Mouse (Mus musculus) kidney, adult 9 months (tissue): ENCODE results near the gene Pklr.
A peak's percentile ranks its signal among the peaks of the same experiment; 100 is the strongest.
"Not testable (repeated sequence)": the region's sequence is repeated elsewhere in the genome, so short reads cannot be mapped to it uniquely, and the experiment has no call there.

Source experiments
- DNase-seq: peaks from one replicate; pipeline ENCODE4 v3.0.0; 2022

Gene Pklr

GRCm38 (mm10) chr3:89125981-89126380, 10.0 kb upstream of the Pklr start:
- no peak for DNase-seq

- no peak for DNase-seq
Measured at GRCm38 (mm10) chr3:89129908-89130307, 6.0 kb upstream of the Pklr start.

GRCm38 (mm10) chr3:89131816-89132215, 4.1 kb upstream of the Pklr start:
- DNase-seq: no peak

DNA sequence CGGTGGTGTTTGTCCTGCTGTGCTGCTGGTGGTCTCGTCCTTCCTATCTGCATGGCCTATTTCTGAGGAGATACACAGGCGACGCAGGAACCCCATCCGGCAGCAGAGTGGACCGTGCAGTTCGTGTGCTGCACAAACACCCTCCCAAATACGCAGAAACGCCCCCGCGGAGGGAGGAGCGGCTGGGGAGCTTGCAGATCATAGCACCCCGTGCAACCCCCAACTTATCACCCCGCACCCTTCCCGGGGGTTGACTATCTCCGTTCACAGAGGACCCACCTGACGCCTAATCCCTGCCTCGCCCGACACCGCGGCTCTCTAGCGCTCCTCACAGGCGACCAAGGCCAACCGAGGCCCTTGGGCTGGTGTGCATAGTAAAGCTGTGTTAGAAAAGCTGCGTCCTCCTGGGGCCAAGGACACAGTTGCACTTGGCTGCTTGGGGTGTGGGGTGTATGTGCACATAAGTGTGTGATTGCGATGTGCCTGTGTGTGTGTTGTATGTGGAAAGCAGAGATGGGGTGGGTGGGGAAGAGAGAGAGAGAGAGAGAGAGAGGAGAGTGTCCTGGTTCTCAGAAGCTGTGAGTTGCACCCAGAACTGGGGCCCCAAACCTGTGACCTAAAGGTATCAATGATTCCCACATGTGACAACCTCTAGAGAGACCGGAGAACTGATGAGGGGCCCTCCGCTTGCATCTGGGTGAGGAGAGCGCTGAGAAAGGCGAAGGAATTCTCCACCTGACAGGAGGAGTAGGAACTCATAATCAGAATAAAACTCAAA, 3.5 kb upstream of the Pklr start:
- no peak for DNase-seq

GRCm38 (mm10) chr3:89133063-89133450, 2.9 kb upstream of the Pklr start:
- DNase-seq: no peak

DNA sequence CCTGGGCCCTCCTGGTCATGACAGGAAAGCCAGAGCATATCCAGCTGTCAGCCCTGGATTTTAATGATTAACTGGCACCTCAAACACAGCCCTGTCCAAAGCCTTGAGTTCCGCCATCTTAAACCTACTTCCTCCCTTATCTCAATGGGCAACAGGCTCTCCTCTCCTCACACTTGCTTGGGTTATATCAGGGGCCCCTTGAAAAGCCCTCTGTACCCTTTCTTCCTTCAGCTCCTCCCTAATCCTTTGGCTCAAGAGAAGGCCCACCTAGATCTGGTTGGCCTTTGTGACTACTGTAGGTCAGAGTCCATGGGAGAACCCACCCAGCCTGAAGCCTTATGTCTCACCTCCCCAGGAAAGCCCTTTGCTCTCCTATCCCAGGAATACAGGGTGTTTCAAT, 2.2 kb upstream of the Pklr start:
- DNase-seq: no peak

GRCm38 (mm10) chr3:89136365-89136764, 423 bp downstream of the Pklr start:
- DNase-seq: peak; percentile 95

DNA sequence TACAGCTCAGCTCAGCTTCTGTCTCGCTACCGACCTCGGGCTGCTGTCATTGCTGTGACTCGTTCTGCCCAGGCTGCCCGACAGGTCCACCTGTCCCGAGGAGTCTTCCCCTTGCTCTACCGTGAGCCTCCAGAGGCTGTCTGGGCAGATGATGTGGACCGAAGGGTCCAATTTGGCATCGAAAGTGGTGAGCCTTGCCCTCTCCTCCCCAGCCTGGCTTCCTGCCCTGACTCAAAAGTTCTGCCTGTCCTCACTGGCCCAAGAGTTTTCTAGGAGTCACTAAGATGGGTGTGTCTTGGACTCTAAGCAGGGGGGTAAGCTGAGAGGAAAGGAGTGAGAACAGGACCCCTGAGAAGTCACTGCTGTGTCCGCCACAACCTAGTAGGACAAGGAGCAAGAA, 8.9 kb downstream of the Pklr start:
- peak; percentile 76 for DNase-seq

DNA sequence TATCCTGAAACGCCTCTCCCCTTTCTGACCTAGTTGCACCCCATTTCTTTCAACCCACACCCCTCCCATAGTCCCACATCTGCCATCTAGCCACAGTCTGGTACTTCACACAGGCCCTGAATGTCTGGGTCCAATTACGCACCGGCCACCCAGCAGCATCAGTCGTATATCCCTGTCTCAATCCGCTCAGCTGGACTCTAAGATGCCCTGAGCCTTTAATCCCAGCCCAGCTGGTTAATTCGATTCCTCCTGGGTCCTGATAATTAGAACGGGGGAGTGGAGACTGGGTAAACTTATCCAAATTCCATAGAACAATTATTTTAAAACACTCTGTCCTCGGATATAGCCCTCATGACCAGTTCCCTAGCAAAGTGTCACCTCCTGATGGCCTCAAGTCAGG, 9.6 kb downstream of the Pklr start:
- no peak for DNase-seq

DNA sequence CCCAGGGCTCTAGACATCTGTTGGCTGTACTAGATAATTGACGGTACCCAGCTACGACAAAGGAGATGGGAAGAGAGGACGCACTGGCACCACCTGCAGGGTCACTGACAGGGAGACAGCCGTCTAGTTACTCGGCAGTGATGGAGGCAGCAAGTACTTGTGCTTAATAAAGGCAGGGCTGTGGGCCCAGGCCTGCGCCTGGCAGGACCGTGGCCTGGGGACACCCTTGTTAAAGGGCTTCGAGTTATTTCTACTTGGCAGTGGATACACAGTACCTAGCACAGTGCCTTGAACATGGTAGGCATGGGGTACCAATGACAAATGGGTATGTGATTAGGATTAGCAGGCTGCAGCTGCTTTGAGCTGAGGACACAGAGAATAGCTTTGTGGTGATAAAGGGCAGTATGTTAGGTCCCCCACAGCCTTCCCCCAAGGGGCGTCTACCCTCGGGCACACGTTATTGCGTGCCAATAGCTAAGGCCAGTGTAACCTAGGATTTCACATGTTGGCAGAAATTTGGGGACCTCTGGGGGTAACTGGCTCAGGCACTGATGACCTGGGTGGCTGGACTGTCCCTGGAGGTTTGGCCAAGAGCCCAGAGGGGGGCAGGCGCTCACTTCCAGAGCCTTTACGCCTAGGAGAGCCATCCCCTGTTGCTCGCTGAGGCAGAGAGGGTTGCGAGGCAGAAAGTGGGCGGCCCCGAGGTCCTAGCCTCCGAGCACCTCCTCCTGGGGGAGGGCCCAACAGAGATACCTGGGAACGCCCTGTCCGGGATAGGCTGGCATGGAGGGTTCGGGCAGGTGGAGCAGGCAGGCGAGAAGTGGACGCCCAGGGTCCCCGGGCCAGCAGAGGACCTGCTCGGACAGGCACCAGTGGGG, 11.4 kb downstream of the Pklr start:
- peak; percentile 72 for DNase-seq

GRCm38 (mm10) chr3:89147979-89148311, 12.0 kb downstream of the Pklr start:
- DNase-seq: no peak

- DNase-seq: no peak
Measured at GRCm38 (mm10) chr3:89148567-89148966, 12.6 kb downstream of the Pklr start.

DNA sequence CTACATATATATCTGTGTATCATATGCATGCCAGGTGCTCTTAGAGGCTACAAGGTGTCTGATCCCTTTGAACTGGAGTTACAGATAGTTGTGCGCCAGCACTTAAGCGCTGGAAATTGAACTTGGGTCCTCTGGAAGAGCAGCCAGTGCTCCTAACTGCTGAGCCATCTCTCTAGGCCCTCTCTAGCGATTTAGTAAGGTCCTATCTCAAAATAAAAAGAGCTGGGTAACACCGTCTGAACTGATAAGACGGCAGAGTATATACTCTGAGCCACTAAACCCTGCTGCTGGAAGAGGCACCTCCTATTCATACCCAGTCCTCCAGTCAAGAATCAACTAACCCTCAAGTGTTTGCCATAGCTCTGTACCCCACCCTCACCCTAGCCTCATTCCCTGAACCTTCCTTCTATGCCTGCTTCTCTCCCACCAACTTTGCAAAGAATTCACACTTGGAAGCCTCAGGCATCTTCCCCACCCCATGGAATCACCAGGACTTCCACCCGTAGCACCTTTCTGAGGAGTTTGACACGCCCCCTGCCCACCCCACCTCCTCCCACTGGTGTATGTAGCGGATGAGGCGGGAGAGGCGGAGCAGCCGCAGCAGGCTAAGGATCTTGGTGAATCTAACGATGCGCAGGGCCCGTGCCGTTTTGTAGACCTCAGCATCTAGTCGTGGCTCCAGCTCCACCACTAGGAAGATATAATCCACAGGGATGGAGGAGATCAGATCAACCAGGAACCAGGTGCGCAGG, 16.3 kb downstream of the Pklr start:
- no peak for DNase-seq

DNA sequence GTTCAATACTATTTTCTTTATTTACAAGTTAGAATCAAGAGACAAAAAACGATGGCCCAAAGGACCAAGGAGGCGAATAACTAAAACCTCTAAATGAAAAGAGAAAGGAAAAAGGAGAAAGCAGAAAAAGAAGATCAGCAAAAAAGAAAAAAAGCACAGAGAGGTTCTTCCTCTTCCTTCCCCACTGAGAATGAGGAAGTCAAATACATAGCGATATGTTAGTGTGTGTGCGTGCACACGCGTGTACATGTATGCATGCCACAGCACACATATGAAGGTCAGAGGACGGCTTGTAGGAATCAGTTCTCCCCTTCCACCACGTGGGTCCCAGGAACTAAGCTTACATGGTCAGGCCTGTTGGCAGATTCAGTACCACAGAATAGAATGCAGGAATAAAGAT, 21.0 kb downstream of the Pklr start:
- DNase-seq: no peak

- DNase-seq: no peak
Measured at GRCm38 (mm10) chr3:89158651-89159050, 22.7 kb downstream of the Pklr start.

DNA sequence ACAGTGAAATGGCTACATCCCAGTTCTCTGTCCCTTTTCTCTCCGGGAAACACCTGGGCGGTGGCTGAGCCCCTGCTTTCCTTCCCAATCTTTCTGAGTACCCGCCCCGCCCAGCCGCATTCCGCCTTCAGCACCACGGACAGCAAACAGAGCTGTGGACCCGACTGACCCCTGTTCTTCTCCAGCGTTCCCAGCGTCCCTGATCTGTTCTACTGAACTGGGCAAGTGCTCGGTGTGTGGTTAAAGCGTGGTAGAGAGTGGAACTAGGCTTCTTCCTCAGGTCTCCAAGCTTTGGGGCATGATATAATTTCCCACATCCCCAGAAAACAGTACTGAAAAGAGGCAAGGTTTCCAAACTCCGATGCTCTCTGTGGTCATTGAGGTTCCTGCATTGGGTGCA, 23.3 kb downstream of the Pklr start:
- DNase-seq: peak; percentile 65

DNA sequence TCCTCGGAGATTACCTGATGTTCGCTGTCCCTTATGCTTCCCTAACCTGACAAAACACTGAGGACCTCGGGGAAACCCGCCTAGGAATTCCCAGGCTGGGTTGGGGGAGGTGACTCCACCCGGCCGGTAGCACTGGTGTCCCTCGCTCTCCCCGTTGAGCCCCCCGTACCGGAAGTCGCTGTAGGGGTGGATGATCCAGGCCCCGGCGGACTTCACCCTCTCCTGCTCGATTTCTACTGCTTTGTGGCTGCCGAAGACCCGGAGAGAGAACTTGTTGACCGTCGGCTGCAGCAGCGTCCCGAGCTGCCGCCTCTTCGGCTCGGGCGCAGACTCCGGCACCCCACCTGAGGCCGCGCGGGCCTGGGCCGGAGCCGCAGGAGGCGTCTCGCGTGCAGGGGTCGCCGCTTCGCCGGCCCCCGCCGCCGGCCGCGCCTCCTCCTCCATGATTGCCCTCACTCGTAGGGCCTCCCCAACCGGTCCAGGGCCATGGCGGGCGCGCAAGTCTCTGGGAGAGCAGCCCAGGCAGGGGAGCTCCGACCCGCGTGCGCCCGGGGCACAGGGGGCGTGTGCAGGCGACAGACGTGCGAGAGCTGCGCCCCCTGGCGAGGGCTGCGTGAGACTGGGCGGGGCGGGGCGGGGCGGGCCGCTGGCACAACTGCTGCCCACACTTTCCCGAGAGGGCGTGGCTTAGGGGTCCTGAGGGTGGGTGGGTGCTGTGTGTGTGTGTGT, 23.8 kb downstream of the Pklr start, which contains the start of gene Hcn3:
Hcn3 (minus strand) TSS at position 581 of the 729 bp plus-strand sequence.
- peak; percentile 43 for DNase-seq

- not testable (repeated sequence) for DNase-seq
Measured at GRCm38 (mm10) chr3:89161207-89161606, 25.3 kb downstream of the Pklr start.

GRCm38 (mm10) chr3:89161786-89162185, 25.8 kb downstream of the Pklr start:
- DNase-seq: no peak

DNA sequence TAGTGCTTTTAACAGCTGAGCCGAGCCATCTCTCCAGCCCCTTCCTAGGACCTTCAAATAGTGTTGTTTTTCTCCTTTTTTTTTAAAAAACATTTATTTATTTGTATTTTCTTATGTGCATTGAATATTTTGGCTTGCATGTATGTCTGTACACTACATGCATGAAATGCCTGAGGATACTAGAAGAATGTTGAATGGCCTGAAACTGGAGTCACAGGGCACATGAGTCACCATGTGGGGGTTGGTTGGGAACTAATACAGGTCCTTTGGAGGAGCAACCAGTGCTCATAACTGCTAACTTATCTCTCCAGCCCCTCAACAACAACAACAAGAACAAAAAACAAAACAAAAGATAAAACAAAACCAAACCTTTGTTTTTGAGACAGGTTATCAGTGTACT, 27.2 kb downstream of the Pklr start:
- DNase-seq: no peak

DNA sequence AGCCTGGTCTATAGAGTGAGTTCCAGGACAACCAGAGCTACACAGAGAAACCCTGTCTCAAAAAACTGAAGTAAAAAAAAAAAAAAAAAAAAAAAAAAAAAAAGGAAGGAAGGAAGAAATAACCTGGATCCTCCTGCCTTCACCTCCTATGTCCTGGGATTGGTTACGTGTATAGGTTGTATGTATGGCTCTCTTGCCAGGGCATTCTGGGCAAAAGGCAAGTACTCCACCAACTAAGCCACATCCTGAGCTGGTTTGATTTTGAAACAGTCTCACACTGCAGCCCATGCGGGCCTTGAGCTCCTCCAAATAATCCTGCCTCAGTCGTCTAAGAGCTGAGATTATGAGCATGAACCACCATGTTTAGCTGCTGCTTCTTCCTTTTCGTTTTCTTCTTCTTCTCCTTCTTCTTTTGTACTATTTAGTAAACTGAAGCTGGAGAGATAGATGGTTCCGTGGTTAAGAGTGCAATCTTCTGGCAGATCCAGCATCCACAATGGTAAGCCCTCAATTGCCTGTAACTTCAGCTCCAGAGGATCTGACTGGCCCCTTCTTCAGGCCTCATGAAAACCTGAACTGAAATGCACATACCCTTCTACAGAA, 27.8 kb downstream of the Pklr start:
- DNase-seq: no peak
